Mouse (Mus musculus): Measurements from ENCODE around the gene Rps7.
A peak's percentile ranks its signal among the peaks of the same experiment; 100 is the strongest.

Gene Rps7

GRCm38 (mm10) chr12:28635535-28636476, at the start of gene Rps7:
TSS of gene Rps7 (minus strand) at chr12:28635953.
- DNase-seq (ENCODE audit: low read depth) = peak; percentile 96

GRCm38 (mm10) chr12:28684674-28685073, 48.9 kb upstream of the Rps7 start:
- no peak for DNase-seq (ENCODE audit: low read depth)

GRCm38 (mm10) chr12:28675925-28676209, 40.1 kb upstream of the Rps7 start:
- DNase-seq (ENCODE audit: low read depth) = no peak

DNA sequence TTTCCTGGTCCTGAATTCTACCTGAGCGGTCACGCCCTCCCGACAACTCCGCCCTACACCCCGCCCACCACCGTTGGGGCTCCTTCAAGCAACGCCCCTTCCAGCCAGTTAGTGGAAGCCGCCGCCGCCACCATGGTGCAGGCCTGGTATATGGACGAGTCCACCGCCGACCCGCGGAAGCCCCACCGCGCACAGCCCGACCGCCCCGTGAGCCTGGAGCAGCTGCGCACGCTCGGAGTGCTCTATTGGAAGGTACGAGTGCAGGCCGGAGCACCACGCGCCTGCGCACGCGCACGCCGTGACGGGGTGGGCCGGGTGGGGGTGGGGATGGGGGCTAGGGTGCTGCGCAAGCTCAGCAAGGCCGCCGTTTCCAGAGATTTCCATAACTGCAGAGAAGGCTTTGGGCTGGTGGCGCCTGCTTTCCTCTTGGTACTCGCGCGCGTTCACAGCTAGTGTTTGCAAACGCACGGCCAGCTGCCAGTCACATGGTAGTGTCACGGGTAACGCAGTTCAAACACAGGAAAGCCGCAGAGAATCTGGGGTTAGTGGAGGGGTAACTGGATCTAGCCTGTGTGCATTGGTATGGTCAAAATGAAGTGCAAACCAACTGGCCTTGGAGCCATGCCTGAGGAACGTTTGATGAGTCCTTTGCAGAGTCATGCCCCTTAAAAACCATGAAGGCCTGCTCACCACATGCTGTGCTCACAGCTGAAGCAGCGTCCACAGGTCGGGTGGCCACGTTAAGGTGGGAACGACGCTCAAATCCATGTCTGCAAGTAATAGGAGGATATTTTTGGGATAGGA, 39.6 kb upstream of the Rps7 start, which contains the start of gene Adi1:
TSS of gene Adi1 (plus strand) at position 111 of the 804 bp plus-strand sequence.
- DNase-seq (ENCODE audit: low read depth) = peak; percentile 91

DNA sequence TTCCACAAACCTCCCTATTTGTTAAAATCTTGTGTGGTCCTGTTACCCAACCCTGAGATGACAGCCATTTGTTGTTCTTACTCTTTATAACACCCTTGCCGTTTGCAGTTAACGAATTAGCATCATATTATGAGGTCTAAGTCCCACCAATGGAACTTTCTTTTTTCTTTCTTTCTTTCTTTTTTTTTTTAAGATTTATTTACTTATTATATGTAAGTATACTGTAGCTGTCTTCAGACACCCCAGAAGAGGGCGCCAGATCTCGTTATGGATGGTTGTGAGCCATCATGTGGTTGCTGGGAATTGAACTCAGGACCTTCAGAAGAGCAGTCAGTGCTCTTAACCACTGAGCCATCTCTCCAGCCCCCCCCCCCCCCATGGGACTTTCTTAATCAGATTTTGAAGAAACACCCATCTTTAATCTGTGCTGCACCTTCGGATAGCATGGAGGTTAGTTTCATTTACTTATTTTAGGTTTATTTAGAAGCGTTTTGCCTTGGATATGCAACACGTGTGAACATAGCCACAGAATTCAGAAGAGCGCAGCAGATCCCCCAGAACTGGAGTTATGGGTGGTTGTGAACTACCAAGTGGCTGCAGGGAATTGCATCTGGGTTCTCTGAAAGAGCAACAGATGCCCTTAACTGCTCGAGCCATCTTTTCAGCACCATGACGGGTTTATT, 38.4 kb upstream of the Rps7 start:
- no peak for DNase-seq (ENCODE audit: low read depth)

- DNase-seq (ENCODE audit: low read depth) = no peak
These were observed 31.5 kb upstream of the Rps7 start for GRCm38 (mm10) chr12:28667287-28667686.

DNA sequence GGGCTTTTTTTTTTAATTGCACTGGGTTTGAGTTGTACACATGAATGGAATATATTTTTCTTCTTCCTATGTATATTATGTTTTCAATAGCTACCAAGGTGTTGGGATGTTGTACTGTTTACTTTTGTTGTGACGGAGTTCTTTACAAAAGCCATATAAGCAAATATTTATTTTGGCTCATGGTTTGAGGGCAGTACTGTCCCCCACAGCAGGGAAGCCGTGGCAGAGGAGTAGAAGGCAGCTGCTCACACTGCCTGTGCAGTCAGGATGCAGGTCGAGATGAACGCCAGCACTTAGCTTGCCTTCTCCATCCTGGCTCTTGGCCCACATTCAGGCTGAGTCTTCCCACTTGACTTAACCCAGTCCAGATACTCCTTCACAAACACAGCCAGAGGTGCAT, 31.0 kb upstream of the Rps7 start:
- no peak for DNase-seq (ENCODE audit: low read depth)

GRCm38 (mm10) chr12:28662628-28663027, 26.9 kb upstream of the Rps7 start:
- no peak for DNase-seq (ENCODE audit: low read depth)

DNA sequence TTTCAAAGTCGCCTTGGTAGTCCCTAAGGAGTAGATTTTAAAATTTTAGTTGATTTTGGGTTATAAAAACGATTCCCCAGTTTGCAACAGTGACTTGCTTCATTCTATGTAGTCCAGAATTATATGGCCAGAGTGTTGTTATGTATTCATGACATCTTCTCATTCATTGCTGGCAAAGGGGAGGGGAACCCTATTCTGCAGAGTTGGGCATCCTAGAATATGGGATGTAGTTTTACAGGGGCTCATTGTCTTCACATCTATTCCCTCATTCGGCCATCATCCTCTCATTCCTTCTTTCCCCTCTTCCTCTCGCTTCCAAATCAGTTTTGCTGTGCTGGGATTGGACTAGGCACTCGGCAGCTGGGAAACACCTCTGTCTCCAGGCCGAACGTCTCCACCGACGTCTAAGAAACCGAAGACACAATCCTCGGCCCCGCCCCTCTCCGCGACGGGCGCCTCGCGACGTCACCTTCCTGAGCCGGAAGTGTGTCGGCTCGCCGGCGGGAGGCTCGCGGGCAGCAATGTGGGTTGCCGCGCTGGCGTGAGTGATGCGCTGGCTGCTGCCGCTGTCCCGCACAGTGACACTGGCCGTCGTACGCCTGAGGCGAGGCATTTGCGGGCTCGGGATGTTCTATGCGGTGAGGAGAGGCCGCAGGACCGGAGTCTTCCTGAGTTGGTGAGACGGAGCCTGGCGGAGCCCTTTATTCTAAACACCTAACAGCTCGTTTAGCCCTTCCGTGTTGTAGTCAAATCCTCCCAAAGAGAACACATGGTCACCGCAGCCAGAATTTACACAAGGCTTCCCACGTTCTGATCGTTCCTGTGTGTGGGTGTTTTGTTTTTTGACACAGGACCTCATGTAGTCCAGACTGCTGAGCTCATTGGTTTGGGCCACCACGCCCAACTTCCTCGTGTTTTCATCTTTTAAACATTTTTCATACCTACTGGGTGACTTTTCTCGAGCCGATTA, 13.7 kb upstream of the Rps7 start, which contains the start of gene Rnaseh1:
TSS of gene Rnaseh1 (plus strand) at position 462 of the 970 bp plus-strand sequence.
- DNase-seq (ENCODE audit: low read depth) = peak; percentile 95

GRCm38 (mm10) chr12:28638778-28639177, 3.0 kb upstream of the Rps7 start:
- no peak for DNase-seq (ENCODE audit: low read depth)

DNA sequence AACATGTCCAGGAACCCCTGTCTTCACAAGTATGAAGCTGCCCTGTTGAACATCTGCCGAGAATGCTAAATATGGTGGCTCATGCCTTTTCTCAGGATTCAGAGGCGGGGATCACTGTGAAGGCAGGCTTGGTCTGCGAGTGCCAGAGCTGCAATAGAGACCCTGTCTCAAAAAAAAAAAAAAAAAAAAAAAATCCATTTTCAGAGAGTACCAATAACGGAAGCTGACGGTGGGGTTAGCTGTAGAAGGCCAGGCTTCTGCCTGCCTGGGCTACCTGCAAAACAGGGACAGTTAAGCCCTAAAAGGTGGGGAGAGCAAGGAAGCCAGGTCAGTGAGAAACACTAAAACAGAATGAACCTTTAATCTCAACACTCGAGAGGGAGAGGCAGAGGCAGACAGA, 790 bp upstream of the Rps7 start:
- DNase-seq (ENCODE audit: low read depth) = no peak

DNA sequence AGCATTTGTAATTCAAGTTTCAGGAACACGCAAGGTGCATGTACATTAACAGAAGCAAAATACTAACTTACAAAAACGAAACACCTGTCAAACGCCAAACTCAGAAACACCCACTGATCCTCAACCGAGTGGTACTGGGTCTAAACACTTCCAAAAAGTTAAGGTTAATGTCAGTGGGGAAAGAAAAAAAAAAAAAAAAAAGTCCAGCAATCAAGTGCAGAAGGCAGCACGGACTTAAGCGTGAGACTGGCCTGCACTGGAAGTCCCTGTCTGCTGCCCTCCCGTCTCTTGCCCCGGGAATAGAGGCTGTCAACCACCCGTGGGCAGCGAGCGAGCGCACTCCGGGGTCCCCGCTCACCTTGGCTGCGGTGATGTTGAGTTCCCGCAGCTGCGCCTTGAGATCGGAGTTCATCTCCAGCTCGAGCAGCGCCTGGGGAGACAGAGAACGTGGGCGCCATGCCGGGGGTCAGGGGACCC, 657 bp downstream of the Rps7 start:
- peak; percentile 47 for DNase-seq (ENCODE audit: low read depth)

DNA sequence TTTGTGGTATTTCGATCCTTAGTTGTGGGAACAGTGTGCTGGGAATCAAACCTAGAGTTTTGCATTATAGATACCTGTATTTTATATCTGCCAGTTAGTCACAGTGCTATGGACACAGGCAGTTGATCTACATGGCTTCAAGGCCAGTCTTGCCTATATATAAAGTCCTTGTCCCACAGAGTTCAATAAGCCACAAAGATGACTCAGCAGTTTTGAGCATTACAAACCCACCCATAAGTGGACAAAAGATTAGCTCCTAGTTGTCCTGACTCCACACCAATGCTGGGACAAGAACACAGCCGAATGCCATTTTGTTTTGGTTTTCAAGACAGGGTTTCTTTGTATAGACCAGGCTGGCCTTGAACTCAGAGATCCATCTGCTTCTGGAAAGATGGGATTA, 7.3 kb downstream of the Rps7 start:
- DNase-seq (ENCODE audit: low read depth) = no peak

DNA sequence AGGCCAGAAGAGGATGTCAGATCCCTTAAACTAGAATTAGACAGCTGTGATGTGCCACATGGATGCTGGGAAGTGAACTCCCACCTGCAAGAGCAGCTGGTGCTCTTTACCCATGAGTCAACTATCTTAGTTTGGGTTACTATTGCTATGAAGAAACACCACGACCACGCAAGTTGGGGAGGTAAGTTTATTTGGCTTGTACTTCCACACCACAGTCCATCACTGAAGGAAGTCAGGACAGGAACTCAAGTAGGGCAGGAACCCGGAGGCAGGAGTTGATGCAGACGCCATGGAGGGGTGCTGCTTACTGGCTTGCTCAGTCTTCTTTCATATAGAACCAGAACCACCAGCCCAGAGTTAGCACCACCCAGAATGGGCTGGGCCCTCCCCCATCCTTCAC, 8.7 kb downstream of the Rps7 start:
- no peak for DNase-seq (ENCODE audit: low read depth)

- DNase-seq (ENCODE audit: low read depth) = no peak
These were observed 10.3 kb downstream of the Rps7 start for GRCm38 (mm10) chr12:28625407-28625806.

- DNase-seq (ENCODE audit: low read depth) = no peak
These were observed 11.5 kb downstream of the Rps7 start for GRCm38 (mm10) chr12:28624251-28624650.

- DNase-seq (ENCODE audit: low read depth) = no peak
These were observed 12.6 kb downstream of the Rps7 start, which contains the start of gene Colec11 for GRCm38 (mm10) chr12:28623195-28623594. TSS of gene Colec11 (minus strand) at chr12:28623377.

- no peak for DNase-seq (ENCODE audit: low read depth)
These were observed 13.1 kb downstream of the Rps7 start for GRCm38 (mm10) chr12:28622641-28623040.

GRCm38 (mm10) chr12:28622167-28622532, 13.6 kb downstream of the Rps7 start:
- no peak for DNase-seq (ENCODE audit: low read depth)

- DNase-seq (ENCODE audit: low read depth) = no peak
These were observed 14.1 kb downstream of the Rps7 start for GRCm38 (mm10) chr12:28621451-28622166.

All from NIH3T3 (cell line).